Mouse (Mus musculus): ENCODE results near the gene Etv2.

Etv2 gene

DNA sequence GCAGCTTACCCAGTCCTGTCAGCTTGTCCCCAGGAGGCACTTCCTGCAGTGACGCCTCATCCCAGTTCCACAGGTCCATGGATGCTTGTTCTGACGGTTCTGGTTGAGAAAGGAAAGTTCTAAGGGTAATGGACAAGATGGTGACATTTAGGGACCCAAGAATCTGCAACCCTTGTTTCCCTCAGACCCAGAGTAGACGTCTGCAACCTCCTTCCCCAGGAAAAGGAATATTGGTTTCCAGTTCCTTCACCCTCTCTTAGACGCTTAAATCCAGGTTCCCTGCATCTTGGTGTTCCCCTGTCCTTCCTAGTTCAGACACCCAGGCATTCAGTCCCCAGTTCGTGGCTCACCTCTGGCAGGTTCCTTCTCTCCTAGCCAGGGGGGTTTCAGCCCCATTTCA is at the start of gene Etv2:
Gene Etv2, minus strand, starts transcription at position 101 of the 400 bp plus-strand sequence.
- 9% methylated on average over 5 of the region's 5 CpGs for WGBS

- 84% methylated on average over 2 of the region's 2 CpGs for WGBS
Observed at GRCm38 (mm10) chr7:30683425-30683824, 47.8 kb upstream of the Etv2 start.

- 68% methylated on average over 5 of the region's 5 CpGs for WGBS
Observed at GRCm38 (mm10) chr7:30681897-30682296, 46.2 kb upstream of the Etv2 start.

GRCm38 (mm10) chr7:30678263-30678975 is 42.8 kb upstream of the Etv2 start:
- WGBS: 55% methylated on average over 5 of the region's 5 CpGs

DNA sequence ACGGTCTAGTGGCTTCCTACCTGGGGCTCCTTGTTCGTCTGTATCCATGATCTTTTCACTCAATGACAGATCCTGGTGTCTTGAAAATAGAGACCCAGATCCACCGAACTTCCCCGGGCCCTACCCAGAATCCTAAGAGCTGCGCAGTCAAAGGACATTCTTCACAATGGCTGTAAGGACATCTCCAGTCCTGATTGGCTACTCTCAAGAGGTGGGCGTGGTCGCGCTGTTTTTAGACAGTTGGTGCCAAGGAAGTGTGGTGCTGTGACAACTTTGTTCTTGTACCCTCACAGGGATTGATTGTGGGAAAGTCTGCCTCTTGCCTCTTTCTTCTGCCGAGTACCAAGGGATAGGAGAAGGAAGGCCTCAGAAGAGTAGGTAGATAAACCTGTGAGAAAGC is 35.8 kb upstream of the Etv2 start, which contains the start of gene Pmis2:
Gene Pmis2, minus strand, starts transcription at position 126 of the 400 bp plus-strand sequence.
- WGBS: 74% methylated on average over 9 of the region's 9 CpGs

DNA sequence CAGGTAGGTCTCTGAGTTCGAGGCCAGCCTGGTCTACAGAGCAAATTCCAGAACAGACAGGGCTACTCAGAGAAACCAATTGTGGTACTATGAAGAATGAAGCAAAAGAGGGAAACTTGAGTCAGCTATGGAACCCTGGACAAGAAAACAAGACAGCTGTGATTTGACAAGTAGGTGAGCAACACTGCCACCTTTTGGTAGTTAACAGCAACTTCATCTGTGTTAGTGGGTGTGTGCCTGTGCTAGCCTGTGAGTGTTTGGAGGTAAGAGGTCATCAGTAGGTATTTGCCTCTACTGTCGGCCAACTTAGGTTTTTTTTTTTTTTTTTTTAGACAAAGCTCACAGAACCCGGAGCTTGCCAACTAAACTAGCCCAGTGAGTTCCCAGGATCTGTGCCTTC is 33.6 kb upstream of the Etv2 start:
- 45% methylated on average over 3 of the region's 3 CpGs for WGBS

- WGBS: 6% methylated on average over 11 of the region's 11 CpGs
Observed at GRCm38 (mm10) chr7:30665321-30665720, 29.7 kb upstream of the Etv2 start.

GRCm38 (mm10) chr7:30664529-30665200 is 29.0 kb upstream of the Etv2 start, which contains the start of gene Haus5:
TSS of gene Haus5 (minus strand) at chr7:30664994.
- WGBS: under 1% methylated on average over 34 of the region's 34 CpGs

DNA sequence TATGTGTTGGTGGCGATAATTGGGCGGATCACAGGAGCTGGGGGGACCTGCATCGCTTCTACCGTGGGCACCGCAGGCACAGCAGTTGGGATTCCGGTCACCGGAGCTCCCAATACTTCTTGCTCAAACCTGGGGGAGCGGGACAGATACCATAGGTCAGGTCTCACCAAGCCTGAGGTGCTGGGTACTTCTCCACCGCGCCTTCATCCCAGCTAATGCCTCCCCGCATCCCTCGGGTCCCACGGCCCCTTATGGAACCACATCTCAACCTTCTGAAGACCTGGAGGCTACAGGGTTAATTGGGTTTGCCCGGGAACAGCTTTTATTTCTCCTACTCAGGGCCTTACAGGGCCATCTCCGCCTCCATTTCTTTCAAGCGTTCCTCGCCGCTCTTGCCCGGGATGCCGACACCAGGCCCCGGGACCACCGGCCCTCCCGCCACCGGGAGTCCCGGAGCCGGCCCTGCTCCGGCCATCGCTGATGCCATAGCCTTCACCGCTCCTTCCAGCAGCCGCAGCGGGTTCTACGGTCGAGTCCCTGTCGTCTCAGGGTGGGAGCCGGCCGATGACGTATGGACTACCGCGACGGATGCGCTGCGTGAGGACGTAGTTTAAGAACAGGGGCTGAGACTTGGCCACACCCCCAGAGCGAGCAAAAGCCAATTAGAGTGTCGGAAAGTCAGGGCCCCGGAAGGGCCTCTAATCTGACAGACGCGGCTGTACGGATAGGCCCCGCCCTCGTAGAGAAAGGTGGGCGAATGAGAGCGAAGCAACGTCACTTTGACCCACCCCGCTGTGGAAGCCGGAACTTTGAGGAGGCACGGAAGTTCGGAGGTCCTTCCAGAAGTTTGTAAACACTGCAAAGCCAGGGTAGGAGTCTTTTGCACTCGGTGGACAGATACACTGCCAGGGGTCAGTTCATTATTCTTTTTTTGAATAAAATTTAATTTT is 14.2 kb upstream of the Etv2 start, which contains the start of gene Rbm42:
Gene Rbm42, minus strand, starts transcription at position 727 of the 950 bp plus-strand sequence.
- 1% methylated on average over 59 of the region's 59 CpGs for WGBS

DNA sequence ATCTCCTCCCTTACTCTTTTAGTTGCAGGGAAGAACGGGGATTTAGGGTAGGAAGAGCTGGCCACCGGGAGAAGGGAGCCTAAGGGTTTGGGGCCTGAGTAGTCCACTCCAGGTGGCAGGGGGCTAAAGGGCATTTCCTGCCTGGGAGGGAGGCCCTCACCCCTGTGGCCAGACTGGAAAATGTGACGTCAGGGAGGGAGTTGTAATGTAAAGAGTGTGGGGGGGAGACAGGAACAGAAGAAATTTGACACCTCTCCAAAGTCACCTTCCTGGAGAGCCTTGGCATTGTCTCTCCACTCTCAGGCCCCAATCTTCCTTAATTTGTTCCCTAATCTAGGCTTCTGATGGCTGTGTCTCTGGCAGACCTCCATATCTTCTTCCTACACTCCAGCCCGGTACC is 3.4 kb upstream of the Etv2 start:
- 32% methylated on average over 4 of the region's 4 CpGs for WGBS

- 26% methylated on average over 11 of the region's 11 CpGs for WGBS
Observed at GRCm38 (mm10) chr7:30636395-30636794, 743 bp upstream of the Etv2 start.

DNA sequence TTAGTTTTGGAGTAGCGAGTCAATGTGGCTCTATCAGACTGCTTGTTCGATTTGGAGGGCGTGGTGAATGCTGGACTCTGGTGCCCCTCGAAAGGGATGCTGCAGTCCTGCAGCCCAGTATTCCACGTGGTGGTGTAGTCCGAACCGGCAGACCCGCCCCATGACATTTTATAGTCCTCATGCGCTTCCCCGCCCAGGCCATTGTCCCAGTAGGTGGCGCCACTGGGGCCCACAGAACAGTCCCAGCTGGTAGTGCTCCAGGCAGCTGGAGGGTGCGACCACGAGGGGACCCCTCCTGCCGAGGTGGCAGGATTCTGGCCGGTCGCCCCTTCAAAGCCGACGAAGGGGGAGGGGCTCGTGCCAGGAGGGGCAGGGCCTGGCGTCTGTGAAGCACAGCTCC is 1.0 kb downstream of the Etv2 start:
- WGBS: 2% methylated on average over 20 of the region's 20 CpGs

DNA sequence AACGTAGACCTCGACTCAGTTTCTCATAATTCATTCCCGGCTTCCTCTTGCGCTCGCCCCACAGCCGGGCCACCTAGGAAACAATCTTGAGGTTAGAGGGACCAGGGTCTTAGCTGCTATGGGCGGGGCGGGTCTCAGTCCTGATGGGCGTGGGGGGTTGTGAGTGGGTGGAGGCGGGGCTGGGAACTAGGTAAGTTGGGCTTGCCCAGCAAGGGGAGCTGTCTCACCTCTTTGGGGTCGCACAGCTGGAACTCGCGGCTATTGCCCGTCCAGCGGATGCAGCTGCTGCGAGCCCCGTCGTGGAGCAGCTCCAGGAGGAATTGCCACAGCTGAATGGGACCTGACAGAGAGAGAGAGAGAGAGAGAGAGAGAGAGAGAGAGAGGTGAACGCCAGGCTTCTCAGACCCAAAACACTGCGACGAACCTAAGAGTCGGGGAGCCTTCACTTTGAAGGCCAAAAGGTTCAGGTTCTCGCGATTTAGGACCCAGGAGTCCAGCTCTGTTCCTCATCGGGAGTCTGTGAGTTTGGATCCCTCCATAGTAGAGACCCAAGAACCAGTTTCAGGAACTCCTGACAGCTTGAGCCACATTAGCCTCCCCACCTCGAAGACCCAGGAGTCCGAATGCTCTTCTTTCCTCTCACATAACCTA is 1.8 kb downstream of the Etv2 start:
- 6% methylated on average over 27 of the region's 27 CpGs for WGBS

DNA sequence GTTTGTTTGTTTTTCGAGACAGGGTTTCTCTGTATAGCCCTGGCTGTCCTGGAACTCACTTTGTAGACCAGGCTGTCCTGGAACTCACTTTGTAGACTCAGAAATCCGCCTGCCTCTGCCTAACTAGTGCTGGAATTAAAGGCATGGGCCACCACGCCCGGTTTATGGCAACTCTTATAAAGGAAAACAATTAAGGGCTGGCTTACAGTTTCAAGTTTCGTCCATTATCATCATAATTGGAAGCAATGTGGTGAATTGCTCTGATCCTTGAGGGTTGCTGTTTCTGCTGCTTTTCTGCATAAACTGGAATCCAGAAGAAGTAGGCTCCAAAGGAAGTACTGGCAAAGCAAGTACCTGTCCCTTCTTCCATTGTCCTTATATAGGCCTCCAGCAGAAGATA is 9.0 kb downstream of the Etv2 start:
- 87% methylated on average over 5 of the region's 5 CpGs for WGBS

- 1% methylated on average over 44 of the region's 44 CpGs for WGBS
Observed at GRCm38 (mm10) chr7:30625530-30626384, 9.9 kb downstream of the Etv2 start, which contains the start of gene Cox6b1. TSS of gene Cox6b1 (minus strand) at chr7:30626151.

DNA sequence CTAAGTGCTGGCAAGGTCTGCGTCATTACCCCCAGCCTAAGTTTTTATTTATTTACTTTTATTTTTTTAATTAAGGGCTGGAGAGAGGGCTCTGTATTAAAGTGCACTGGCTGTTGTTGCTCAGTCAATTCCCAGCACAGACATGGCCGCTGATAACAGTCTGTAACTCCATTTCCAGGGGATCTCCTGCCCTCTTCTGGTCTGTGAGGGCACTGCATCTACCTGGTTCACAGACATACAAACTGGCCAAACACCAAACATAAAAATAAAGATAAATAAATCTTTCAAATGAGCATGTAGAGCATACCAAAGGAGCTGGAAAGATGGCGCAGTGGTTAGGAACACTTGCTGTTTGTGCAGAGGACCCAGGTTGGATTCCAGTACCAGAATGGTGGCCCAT is 16.4 kb downstream of the Etv2 start:
- 82% methylated on average over 3 of the region's 3 CpGs for WGBS

- 85% methylated on average over 9 of the region's 9 CpGs for WGBS
Observed at GRCm38 (mm10) chr7:30618658-30619057, 17.0 kb downstream of the Etv2 start.

- 51% methylated on average over 5 of the region's 5 CpGs for WGBS
Observed at GRCm38 (mm10) chr7:30615049-30615760, 20.4 kb downstream of the Etv2 start.

DNA sequence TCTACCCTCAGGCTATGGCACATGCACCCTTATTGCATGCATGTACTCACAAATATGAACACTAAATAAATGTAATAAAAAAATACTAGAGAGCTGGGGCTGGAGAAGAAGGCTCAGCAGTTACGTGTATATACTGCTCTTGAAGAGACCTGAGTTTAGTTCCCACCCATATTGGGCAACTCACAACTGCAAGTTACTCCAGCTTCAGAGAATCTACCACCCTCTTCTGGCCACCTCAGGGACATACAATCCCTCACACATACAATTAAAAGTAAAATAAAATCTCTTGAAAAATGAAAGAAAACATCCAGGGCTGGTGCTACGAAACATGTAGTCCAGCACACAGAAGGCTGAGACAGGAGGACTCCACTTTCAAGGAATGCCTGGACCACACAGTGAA is 21.2 kb downstream of the Etv2 start:
- WGBS: 66% methylated on average over 2 of the region's 2 CpGs
